Mouse (Mus musculus): Measurements from ENCODE around the gene Camk1g.

DNA sequence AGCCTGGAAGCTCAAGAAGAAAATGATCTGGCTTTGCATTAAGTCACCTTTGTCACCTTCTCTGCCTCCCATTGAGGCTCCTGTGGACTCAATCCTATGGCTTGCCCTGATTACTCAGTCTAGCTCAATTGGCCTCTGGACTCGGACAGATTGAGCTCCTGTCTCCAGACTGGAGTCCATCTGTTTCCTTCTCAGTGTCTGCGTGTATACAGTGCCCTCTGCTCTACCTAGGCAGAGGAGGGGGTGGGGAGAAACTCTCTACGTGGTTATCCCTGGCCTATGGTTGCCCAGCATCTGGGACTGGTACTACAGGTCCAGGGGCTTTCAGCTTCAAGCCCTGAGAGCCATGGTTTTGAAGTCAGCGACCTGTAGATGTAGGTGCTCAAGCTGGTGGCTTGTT is 26.2 kb downstream of the Camk1g start:
- no peak for TF ChIP-seq ZNF384 (IDR thresholded peaks at IDR 0.05; ENCODE audit: low read depth, low read length)
- TF ChIP-seq RCOR1 (conservative IDR thresholded peaks at IDR 0.05; ENCODE audit: low read depth, low read length): no peak
- TF ChIP-seq USF1 (IDR thresholded peaks at IDR 0.05; ENCODE audit: low read depth, low read length): no peak
- no peak for TF ChIP-seq KAT2A (IDR thresholded peaks at IDR 0.05; ENCODE audit: insufficient replicate concordance, low read length)
